Mouse (Mus musculus) heart, adult 18-20 months (tissue): ENCODE results near the gene Zfp109. TPM values are rescaled to one million over a fixed set of nuclear protein-coding genes. Genes with fewer than 3 reads are reported as not detected.

Source experiments
- DNase-seq, 2 experiments: peaks; one replicate each; pipeline ENCODE4 v3.0.0; 2021 to 2022; ENCODE audit warnings: mixed read lengths in 1 of 2
- total RNA-seq, 2 experiments: library from RNA; stranded (reverse); gene quantifications; 2 replicates each; pipeline ENCODE4 v1.2.3; 2021

The Zfp109 gene
- total RNA-seq, 2 experiments from 2014 or later, result 2.0 to 2.2 TPM

DNA sequence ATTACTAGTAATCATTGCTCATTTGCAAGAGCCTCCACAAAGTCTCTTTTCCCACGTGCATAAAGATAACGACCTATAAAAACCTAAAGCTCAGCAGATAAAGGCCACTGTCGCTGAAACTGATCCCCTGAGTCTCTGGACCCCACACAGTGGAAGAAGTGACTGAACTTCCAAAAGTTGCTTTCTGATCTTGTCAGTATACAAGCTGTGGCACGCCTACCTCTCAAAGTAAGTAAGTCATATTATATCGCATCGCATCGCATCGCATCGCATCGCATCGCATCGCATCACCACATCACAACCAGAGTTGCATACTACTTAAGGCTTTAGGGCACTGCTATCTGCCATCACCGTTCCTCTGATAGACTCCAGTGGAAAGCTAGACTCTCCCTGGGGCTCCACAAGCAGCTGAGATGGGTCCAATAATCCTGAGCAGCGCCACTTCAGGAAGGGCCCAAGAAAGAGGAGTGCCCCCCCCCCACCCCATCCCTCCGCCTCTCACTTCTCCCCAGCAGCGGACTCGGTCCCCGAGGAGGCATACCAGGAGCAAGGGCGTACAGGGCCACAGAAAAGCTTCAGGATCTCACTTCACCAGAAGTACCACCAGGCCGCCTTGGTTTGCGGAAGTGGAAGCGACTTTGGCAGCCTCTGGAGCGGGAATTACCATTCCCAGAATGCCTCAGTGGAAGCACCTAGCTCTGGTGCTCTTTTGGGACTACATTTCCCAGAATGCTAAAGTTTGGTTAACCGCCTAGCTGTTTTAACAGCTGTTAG is 29.7 kb downstream of the Zfp109 start:
- DNase-seq, result peak; percentile 85 to 87

- no peak for DNase-seq
Measured at GRCm38 (mm10) chr7:24196961-24197360, 40.4 kb downstream of the Zfp109 start.

DNA sequence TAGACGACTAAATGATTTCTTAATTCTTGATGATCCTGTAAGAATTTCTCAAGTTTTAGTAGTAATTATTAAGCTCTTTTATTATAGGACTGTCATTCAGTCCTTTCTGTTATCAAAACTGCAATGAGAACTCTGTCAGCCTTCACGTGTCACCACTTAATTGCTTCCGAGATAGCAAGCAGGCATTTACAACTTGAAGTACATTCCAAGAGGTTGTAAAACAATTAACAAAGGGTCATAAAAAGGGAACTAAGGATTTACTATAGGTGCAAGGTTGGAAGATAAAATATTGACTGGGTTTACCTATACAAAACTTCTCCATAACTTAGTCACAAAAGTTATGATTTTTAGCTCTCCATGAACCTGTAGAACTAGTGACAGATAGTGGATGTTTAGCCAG is 44.2 kb downstream of the Zfp109 start:
- no peak for DNase-seq

DNA sequence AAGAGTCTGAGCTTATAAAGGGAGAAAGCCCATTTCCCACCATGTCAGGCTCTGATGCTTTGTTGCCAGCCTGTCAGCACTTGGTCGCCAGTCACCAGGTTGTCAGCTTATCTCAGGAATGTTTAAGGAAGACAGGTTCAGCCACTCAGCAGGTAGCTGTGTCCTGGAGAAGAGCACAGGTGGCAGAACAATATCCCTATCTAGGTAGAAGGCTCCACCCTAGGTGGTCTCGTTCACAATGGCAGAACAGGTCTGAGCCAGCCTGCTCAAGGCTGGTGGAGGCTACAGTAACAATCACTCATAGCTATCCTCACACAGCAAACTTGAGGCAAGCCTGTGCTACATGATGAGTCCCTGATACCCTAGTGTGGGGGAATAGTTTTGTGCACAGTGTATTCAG is 46.0 kb downstream of the Zfp109 start:
- DNase-seq, result no peak

- no peak for DNase-seq
Measured at GRCm38 (mm10) chr7:24189571-24189944, 47.8 kb downstream of the Zfp109 start.

DNA sequence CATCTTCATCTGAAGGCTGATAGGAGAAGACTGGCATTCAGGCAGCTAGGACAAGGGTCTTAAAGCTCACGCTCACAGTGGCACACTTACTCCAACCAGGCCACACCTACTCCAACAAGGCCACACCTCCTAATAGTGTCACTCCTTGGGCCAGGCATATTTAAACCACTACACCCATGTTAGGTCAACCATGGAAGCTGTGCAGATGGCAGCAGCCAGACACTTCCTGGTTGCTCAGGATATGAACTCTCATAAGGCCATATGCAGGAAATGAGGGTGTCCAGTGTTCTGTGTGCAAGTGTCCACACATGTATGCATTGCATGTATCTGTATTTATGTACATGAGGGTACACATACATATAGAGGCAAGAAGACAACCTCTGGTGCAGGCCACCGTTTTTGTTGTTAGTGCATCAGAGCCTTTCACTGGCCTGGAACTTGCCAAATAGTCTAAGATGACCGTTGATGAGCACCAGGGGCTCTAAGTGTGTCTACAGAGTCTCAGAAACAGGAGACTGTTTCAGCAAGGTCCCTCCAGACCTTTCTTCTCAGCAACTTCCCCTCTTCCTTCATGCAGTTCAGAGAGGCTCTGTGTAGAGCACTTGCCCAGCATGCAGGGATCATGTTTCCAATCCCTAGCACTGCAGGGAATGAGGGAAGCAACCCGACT is 48.3 kb downstream of the Zfp109 start:
- DNase-seq, result no peak

DNA sequence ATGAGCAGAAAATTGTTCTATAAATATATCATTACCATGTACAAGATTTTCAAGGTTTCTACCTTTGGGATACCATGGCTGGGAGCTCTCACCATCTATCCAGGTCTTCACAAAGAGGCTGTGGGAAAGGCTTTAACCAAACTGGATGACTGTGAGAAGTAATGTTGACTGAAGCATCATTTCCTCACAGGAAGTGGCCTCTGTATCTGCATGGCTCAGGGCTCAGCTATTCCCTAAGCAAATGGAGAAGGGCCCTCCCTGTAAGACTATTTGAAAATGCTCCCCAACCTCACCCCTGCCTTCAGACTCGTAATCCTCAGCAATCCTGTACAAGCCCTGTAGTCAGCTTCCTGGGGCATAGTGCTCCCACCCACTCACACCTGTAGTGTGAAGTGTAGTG is 49.7 kb downstream of the Zfp109 start:
- no peak for DNase-seq

Other genes starting within 250 kb of the Zfp109 start
- gene V1rd19, start 235.9 kb downstream of the Zfp109 start, total RNA-seq, result not detected
- not detected for gene Vmn1r183, start 184.3 kb downstream of the Zfp109 start, total RNA-seq
- 10 to 100 TPM; 15.8 to 16.0 TPM for gene Zfp180, start 155.6 kb downstream of the Zfp109 start, total RNA-seq
- 1 to 10 TPM; 2.8 to 3.7 TPM for gene Zfp112, start 125.2 kb downstream of the Zfp109 start, total RNA-seq
- 1 to 10 TPM; 4.5 to 5.9 TPM for gene Zfp235, start 103.4 kb downstream of the Zfp109 start, total RNA-seq
- gene Zfp114, start 62.5 kb downstream of the Zfp109 start, total RNA-seq, result not detected
- gene Zfp111, start 26.1 kb downstream of the Zfp109 start, total RNA-seq, result 1 to 10 TPM; 3.0 to 4.5 TPM
- 1 to 10 TPM; 1.0 to 1.2 TPM for gene Zfp108, start 17.2 kb upstream of the Zfp109 start, total RNA-seq
- 1 to 10 TPM; 3.1 to 3.6 TPM for gene Zfp93, start 32.9 kb upstream of the Zfp109 start, total RNA-seq
- 1 to 10 TPM; 2.2 to 2.6 TPM for gene Zfp61, start 63.7 kb upstream of the Zfp109 start, total RNA-seq
- 1 to 10 TPM; 2.5 TPM for gene Zfp94, start 79.1 kb upstream of the Zfp109 start, total RNA-seq
- gene Tescl, start 96.4 kb upstream of the Zfp109 start, total RNA-seq, result under 1 TPM in 1 of 2 experiments, not detected in 1; 0.32 TPM
- gene Lypd5, start 111.6 kb upstream of the Zfp109 start, total RNA-seq, result not detected
- gene Kcnn4, start 132.7 kb upstream of the Zfp109 start, total RNA-seq, result 1 to 10 TPM in 1 of 2 experiments, under 1 TPM in 1; 0.69 to 2.4 TPM
- 1 to 10 TPM; 6.6 to 8.4 TPM for gene Smg9, start 162.1 kb upstream of the Zfp109 start, total RNA-seq
- not detected for gene Irgc1, start 214.7 kb upstream of the Zfp109 start, total RNA-seq
- gene Plaur, start 224.9 kb upstream of the Zfp109 start, total RNA-seq, result 1 to 10 TPM; 2.6 to 3.4 TPM
- 10 to 100 TPM; 15.4 to 24.2 TPM for gene Cadm4, start 244.5 kb upstream of the Zfp109 start, total RNA-seq